Mouse (Mus musculus) adrenal gland, adult 10 weeks (tissue): Measurements from ENCODE around the gene B3gnt2. TPM values are rescaled to one million over a fixed set of nuclear protein-coding genes. Genes with fewer than 3 reads are reported as not detected.

Experiments used
- polyA plus RNA-seq: library from polyadenylated mRNA; stranded (reverse); fragments of 350-450 nt; fragmentation: Illumina TruSeq; extraction: RNeasy Lipid Tissue Mini Kit (QIAGEN cat#74804); gene quantifications from one replicate; pipeline ENCODE4 v1.2.3, GENCODE M21; 2014; ENCODE audit warnings: low read depth, low replicate concordance

Gene B3gnt2
- polyA plus RNA-seq = 41.5 TPM

DNA sequence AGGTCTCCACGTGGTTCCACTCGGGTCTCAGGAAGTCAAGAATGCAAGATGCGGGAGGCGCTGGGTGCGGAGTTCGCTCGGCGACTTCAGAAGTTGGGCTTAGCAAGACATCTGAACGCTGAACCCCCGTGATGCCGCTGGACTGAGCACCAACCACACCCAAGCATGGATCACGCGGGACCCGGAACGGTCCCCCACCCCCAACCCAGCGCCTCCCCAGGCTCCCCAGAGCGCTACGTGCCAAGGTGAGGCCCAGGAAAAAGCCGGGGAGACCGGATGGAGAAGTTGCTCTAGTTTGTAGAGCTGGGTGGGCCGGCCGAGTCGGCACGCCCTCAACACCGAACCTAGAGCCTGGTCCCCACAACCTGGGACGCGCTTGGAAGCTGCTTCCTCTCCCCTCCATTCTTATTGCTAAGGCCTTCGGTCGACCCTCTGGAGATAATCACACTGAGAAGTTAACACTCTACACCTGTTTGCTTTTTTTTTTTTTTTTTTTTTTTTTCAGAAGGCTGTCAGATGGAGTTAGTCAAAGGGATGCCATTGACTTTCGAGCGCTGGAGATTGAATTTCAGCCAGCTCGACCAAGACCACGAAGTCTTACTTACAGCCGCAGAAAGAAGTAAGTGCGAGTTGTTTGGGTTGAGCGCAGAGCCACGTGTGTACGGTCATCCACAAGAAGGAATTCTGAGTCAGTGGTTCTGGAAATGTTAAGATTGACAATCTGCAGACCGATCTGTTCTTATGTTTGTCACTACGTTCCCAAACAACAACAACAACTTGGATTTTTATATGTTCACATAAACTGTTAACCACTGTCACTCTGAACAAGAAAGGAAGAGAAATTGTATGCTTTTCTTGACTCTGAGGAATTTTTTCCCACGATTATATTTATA lies at the start of gene B3gnt2:
B3gnt2 (minus strand) TSS at position 627 of the 893 bp plus-strand sequence.

Other genes with a start within 250 kb of the B3gnt2 start
- gene Zrsr1, start 111.0 kb upstream of the B3gnt2 start, polyA plus RNA-seq = 65.2 TPM
- gene Gm28048, start 121.1 kb upstream of the B3gnt2 start, polyA plus RNA-seq = 187 TPM
- gene Commd1, start 121.4 kb upstream of the B3gnt2 start, polyA plus RNA-seq = 72.3 TPM
- gene Cct4, start 129.6 kb upstream of the B3gnt2 start, polyA plus RNA-seq = 397 TPM
- 17.3 TPM for gene Fam161a, start 146.6 kb upstream of the B3gnt2 start, polyA plus RNA-seq